Mouse (Mus musculus) neural tube, embryonic 12.5 days (tissue): ENCODE measurements around the gene Ubtd2. TPM values are rescaled to one million over a fixed set of nuclear protein-coding genes. Genes with fewer than 3 reads are reported as not detected.
A peak's percentile ranks its signal among the peaks of the same experiment; 100 is the strongest.

Source experiments
- ATAC-seq: fragments of 200-750 bp; cut with Nextera tagmentation; 2 replicates; pipeline ENCODE4 v1.8.0; 2017; ENCODE audit warnings: low read depth, mild to moderate bottlenecking, moderate TSS enrichment, moderate library complexity; ENCODE audit not compliant: low FRiP score
- H3K27ac ChIP-seq: fragments of 300-500 bp; sonication (generic); 2 replicates; pipeline ENCODE4 v1.5.1; 2016
- H3K27me3 ChIP-seq: fragments of 300-500 bp; sonication (generic); replicated peaks from 2 replicates; pipeline ENCODE4 v1.6.1; 2016; ENCODE audit warnings: mild to moderate bottlenecking
- H3K36me3 ChIP-seq: fragments of 300-500 bp; sonication (generic); 2 replicates; pipeline ENCODE4 v1.6.1; 2016; ENCODE audit warnings: mild to moderate bottlenecking
- H3K4me1 ChIP-seq: fragments of 300-500 bp; sonication (generic); 2 replicates; pipeline ENCODE4 v1.6.1; 2016
- H3K4me2 ChIP-seq: fragments of 300-500 bp; sonication (generic); replicated peaks from 2 replicates; pipeline ENCODE4 v1.6.1; 2016; ENCODE audit warnings: mild to moderate bottlenecking
- H3K4me3 ChIP-seq: fragments of 300-500 bp; sonication (generic); 2 replicates; pipeline ENCODE4 v1.5.1; 2016
- H3K9ac ChIP-seq: fragments of 300-500 bp; sonication (generic); 2 replicates; pipeline ENCODE4 v1.6.1; 2016; ENCODE audit warnings: mild to moderate bottlenecking
- H3K9me3 ChIP-seq: fragments of 300-500 bp; sonication (generic); 2 replicates; pipeline ENCODE4 v1.6.1; 2016; ENCODE audit warnings: mild to moderate bottlenecking
- WGBS: fragments of 180-500 bp; shearing (Covaris S2); methylation state at CpG from one replicate; pipeline ENCODE4 v1.1.7; 2016; 5-methylcytosine and 5-hydroxymethylcytosine counted together
- polyA plus RNA-seq: library from polyadenylated mRNA; unstranded; fragments of >200 nt; fragmentation: Nextera tagmentation; extraction: Ambion mirVana; gene quantifications from 2 replicates; pipeline ENCODE4 v1.2.1, GENCODE M21; 2016

The Ubtd2 gene
- polyA plus RNA-seq, 1 experiment from 2014 or later = 60.6 TPM

GRCm38 (mm10) chr11:32445135-32445534, 10.0 kb upstream of the Ubtd2 start:
- Histone ChIP-seq H3K9me3 (no peaks in the 10 kb centered on the region), H3K9ac (no peak overlapping the region), H3K27ac (no peak overlapping the region), H3K4me1 (no peaks in the 10 kb centered on the region), H3K4me3 (no peak overlapping the region), H3K36me3 (no peaks in the 10 kb centered on the region), H3K4me2 (no peak overlapping the region), H3K27me3 (no peaks in the 10 kb centered on the region)
- WGBS = 73% methylated on average over 1 of the region's 1 CpGs
- ATAC-seq = no peak

- Histone ChIP-seq H3K27me3 (no peaks in the 10 kb centered on the region), H3K4me1 (no peaks in the 10 kb centered on the region), H3K27ac (no peak overlapping the region), H3K36me3 (no peaks in the 10 kb centered on the region), H3K9me3 (no peaks in the 10 kb centered on the region), H3K4me3 (no peak overlapping the region), H3K9ac (no peak overlapping the region), H3K4me2 (no peak overlapping the region)
- no peak for ATAC-seq
- WGBS = 83% methylated on average over 6 of the region's 6 CpGs
These were observed 9.4 kb upstream of the Ubtd2 start for GRCm38 (mm10) chr11:32445637-32446226.

- H3K27me3 ChIP-seq = no peaks in the 10 kb centered on the region
- H3K4me1 ChIP-seq = no peaks in the 10 kb centered on the region
- H3K4me2 ChIP-seq = no peak overlapping the region
- no peaks in the 10 kb centered on the region for H3K36me3 ChIP-seq
- no peak overlapping the region for H3K9ac ChIP-seq
- ATAC-seq = no peak
- WGBS = 0% methylated on average over 1 of the region's 1 CpGs
- H3K4me3 ChIP-seq = no peak overlapping the region
- no peaks in the 10 kb centered on the region for H3K9me3 ChIP-seq
- H3K27ac ChIP-seq = no peak overlapping the region
These were observed 5.0 kb upstream of the Ubtd2 start for GRCm38 (mm10) chr11:32450216-32450615.

GRCm38 (mm10) chr11:32451306-32451705, 3.9 kb upstream of the Ubtd2 start:
- H3K9ac ChIP-seq = no peak overlapping the region
- no peak overlapping the region for H3K4me2 ChIP-seq
- no peak overlapping the region for H3K27ac ChIP-seq
- no peak for ATAC-seq
- peaks cover 3% of the 10 kb centered on the region for H3K4me1 ChIP-seq
- no peaks in the 10 kb centered on the region for H3K36me3 ChIP-seq
- WGBS = 90% methylated on average over 6 of the region's 6 CpGs
- no peak overlapping the region for H3K4me3 ChIP-seq
- no peaks in the 10 kb centered on the region for H3K9me3 ChIP-seq
- H3K27me3 ChIP-seq = no peaks in the 10 kb centered on the region

GRCm38 (mm10) chr11:32452745-32453144, 2.4 kb upstream of the Ubtd2 start:
- Histone ChIP-seq H3K4me3 (no peak overlapping the region), H3K9me3 (no peaks in the 10 kb centered on the region), H3K27ac (no peak overlapping the region), H3K4me1 (peaks cover 10% of the 10 kb centered on the region), H3K36me3 (no peaks in the 10 kb centered on the region), H3K27me3 (no peaks in the 10 kb centered on the region), H3K4me2 (no peak overlapping the region), H3K9ac (no peak overlapping the region)
- no peak for ATAC-seq
- 89% methylated on average over 4 of the region's 4 CpGs for WGBS

- no peak overlapping the region for H3K27ac ChIP-seq
- H3K4me1 ChIP-seq = peaks cover 10% of the 10 kb centered on the region
- no peaks in the 10 kb centered on the region for H3K9me3 ChIP-seq
- no peak for ATAC-seq
- H3K4me3 ChIP-seq = no peak overlapping the region
- H3K36me3 ChIP-seq = no peaks in the 10 kb centered on the region
- WGBS = 42% methylated on average over 8 of the region's 8 CpGs
- no peak overlapping the region for H3K4me2 ChIP-seq
- no peak overlapping the region for H3K9ac ChIP-seq
- H3K27me3 ChIP-seq = no peaks in the 10 kb centered on the region
These were observed 1.7 kb upstream of the Ubtd2 start for GRCm38 (mm10) chr11:32453353-32453915.

GRCm38 (mm10) chr11:32454231-32454799, 855 bp upstream of the Ubtd2 start:
- 2% methylated on average over 19 of the region's 19 CpGs for WGBS
- Histone ChIP-seq H3K27ac (peak overlapping the region; percentile 96; the same call in 1 of the 2 replicates), H3K9me3 (no peaks in the 10 kb centered on the region), H3K4me2 (peak overlapping the region; percentile 92), H3K9ac (peak overlapping the region; percentile 94), H3K4me1 (peaks cover 10% of the 10 kb centered on the region), H3K4me3 (peak overlapping the region; percentile 95), H3K36me3 (no peaks in the 10 kb centered on the region), H3K27me3 (no peaks in the 10 kb centered on the region)
- peak; percentile 57; the same call in 1 of the 2 replicates for ATAC-seq

- no peaks in the 10 kb centered on the region for H3K27me3 ChIP-seq
- peak overlapping the region; percentile 95 for H3K4me3 ChIP-seq
- peak overlapping the region; percentile 96 for H3K27ac ChIP-seq
- peak overlapping the region; percentile 94 for H3K9ac ChIP-seq
- H3K36me3 ChIP-seq = no peaks in the 10 kb centered on the region
- H3K9me3 ChIP-seq = no peaks in the 10 kb centered on the region
- H3K4me1 ChIP-seq = peaks cover 10% of the 10 kb centered on the region
- ATAC-seq = peak; percentile 70
- under 1% methylated on average over 58 of the region's 58 CpGs for WGBS
- H3K4me2 ChIP-seq = peak overlapping the region; percentile 92
These were observed 454 bp downstream of the Ubtd2 start for GRCm38 (mm10) chr11:32455507-32456141.

- Histone ChIP-seq H3K9me3 (no peaks in the 10 kb centered on the region), H3K4me3 (peak overlapping the region; percentile 95), H3K9ac (peak overlapping the region; percentile 94), H3K4me2 (peak overlapping the region; percentile 92), H3K27ac (no peak overlapping the region), H3K27me3 (no peaks in the 10 kb centered on the region), H3K36me3 (no peaks in the 10 kb centered on the region), H3K4me1 (peaks cover 10% of the 10 kb centered on the region)
- ATAC-seq = no peak
- WGBS = 9% methylated on average over 6 of the region's 6 CpGs
These were observed 1.2 kb downstream of the Ubtd2 start for GRCm38 (mm10) chr11:32456356-32456755.

GRCm38 (mm10) chr11:32464282-32464681, 9.1 kb downstream of the Ubtd2 start:
- Histone ChIP-seq H3K27ac (no peak overlapping the region), H3K4me2 (no peak overlapping the region), H3K9ac (no peak overlapping the region), H3K4me1 (no peaks in the 10 kb centered on the region), H3K36me3 (no peaks in the 10 kb centered on the region), H3K4me3 (no peak overlapping the region), H3K27me3 (no peaks in the 10 kb centered on the region), H3K9me3 (no peaks in the 10 kb centered on the region)
- WGBS = 76% methylated on average over 2 of the region's 2 CpGs
- ATAC-seq = no peak

- H3K4me1 ChIP-seq = no peaks in the 10 kb centered on the region
- H3K9me3 ChIP-seq = no peaks in the 10 kb centered on the region
- no peaks in the 10 kb centered on the region for H3K27me3 ChIP-seq
- H3K4me3 ChIP-seq = no peak overlapping the region
- no peak overlapping the region for H3K27ac ChIP-seq
- H3K9ac ChIP-seq = no peak overlapping the region
- ATAC-seq = no peak
- no peak overlapping the region for H3K4me2 ChIP-seq
- H3K36me3 ChIP-seq = no peaks in the 10 kb centered on the region
- 84% methylated on average over 2 of the region's 2 CpGs for WGBS
These were observed 16.8 kb downstream of the Ubtd2 start for GRCm38 (mm10) chr11:32471925-32472324.

GRCm38 (mm10) chr11:32474725-32475124, 19.6 kb downstream of the Ubtd2 start:
- ATAC-seq = no peak

More at GRCm38 (mm10) chr11:32474725-32475124, 19.6 kb downstream of the Ubtd2 start:
- no peaks in the 10 kb centered on the region for H3K9me3 ChIP-seq
- no peaks in the 10 kb centered on the region for H3K4me1 ChIP-seq
- H3K4me2 ChIP-seq = no peak overlapping the region
- 89% methylated on average over 3 of the region's 3 CpGs for WGBS
- H3K4me3 ChIP-seq = no peak overlapping the region
- no peaks in the 10 kb centered on the region for H3K27me3 ChIP-seq
- H3K36me3 ChIP-seq = no peaks in the 10 kb centered on the region
- H3K9ac ChIP-seq = no peak overlapping the region
- H3K27ac ChIP-seq = no peak overlapping the region
